ENCODE assay signal across 7 mouse cellular contexts in the genomic region with DNA sequence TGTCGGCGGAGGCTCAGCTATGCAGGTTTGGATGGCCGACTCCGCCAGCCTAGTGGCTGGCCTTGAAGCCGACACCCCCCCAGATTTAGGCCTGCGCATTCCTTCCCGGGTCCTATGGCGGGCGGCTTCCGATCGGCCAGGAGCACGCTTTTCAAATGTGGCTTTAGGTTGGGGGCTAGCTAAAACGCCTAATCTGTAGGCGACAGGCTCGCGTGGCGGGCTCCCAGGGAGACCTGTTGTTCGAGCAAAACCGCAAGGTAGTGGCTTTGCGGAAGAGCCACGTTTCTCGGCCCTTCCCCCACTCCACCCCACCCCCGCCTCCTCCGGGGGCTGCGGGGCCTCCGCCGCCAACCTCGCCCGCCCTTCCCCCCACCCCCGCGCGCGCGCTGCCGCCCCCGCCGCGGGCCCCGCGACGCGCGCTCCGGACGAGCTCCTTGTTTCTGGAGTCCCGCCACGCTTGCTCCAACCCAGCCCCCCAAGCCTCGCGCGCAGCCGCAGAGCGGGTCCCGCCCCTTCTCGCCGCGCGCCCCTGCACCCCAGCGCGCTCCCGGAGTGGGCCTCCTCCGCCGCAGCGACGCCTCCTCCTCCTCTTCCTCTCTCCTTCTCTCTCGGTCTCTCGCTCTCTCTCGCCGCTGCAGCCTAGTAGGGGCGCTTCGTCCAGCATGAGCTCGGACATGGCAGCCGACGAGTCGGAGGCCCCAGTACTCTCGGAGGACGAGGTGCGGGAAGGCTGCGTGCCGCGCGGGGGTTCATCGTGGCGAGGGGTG. TPM values are rescaled to one million over a fixed set of nuclear protein-coding genes. Genes with fewer than 3 reads are reported as not detected.
A peak's percentile ranks its signal among the peaks of the same experiment; 100 is the strongest.
DNase-seq lines count a peak whose midpoint lies in the region; ATAC-seq lines count a peak whose summit lies in the region.

A gene (plus strand): TSS at position 452 of the 767 bp plus-strand sequence.

- peak within 1 kb of the TSS; percentile 100 for H3K9ac ChIP-seq in embryonic facial prominence, embryonic 11.5 days (replicated peaks; ENCODE audit: low read length)
- H3K9ac ChIP-seq in midbrain, embryonic 13.5 days (replicated peaks): peak within 1 kb of the TSS; percentile 99

- peak within 1 kb of the TSS; percentile 99 for H3K4me3 ChIP-seq in embryonic facial prominence, embryonic 11.5 days (ENCODE audit: low read depth, low read length)
- H3K4me3 ChIP-seq in limb, embryonic 10.5 days: peak within 1 kb of the TSS; percentile 97
- peak within 1 kb of the TSS; percentile 97 for H3K4me3 ChIP-seq in midbrain, embryonic 13.5 days (replicated peaks)

- H3K27ac ChIP-seq in embryonic facial prominence, embryonic 11.5 days (replicated peaks; ENCODE audit: low read depth, low read length): peak within 1 kb of the TSS; percentile 100
- peak within 1 kb of the TSS; percentile 100 for H3K27ac ChIP-seq in limb, embryonic 10.5 days
- H3K27ac ChIP-seq in midbrain, embryonic 13.5 days: peak within 1 kb of the TSS; percentile 99

- DNase-seq in adrenal gland, postnatal 36 days: peak; percentile 98
- peak; percentile 96 for DNase-seq in embryonic facial prominence, embryonic 11.5 days (ENCODE audit: low spot score)
- peak; percentile 100 for DNase-seq in heart, adult 11 months
- peak; percentile 95 for DNase-seq in kidney, adult 18-20 months
- DNase-seq in limb, embryonic 10.5 days (ENCODE audit: low spot score): peak; percentile 98
- peak; percentile 75 for DNase-seq in spleen, adult 12 weeks (ENCODE audit: low spot score)

- peaks cover 3% of the 10 kb centered on the region for H3K36me3 ChIP-seq in embryonic facial prominence, embryonic 11.5 days (replicated peaks; ENCODE audit: control insufficient read depth, insufficient read depth, low read depth, low read length)
- peaks cover 36% of the 10 kb centered on the region for H3K36me3 ChIP-seq in limb, embryonic 10.5 days
- H3K36me3 ChIP-seq in midbrain, embryonic 13.5 days: peaks cover 17% of the 10 kb centered on the region

- H3K4me1 ChIP-seq in embryonic facial prominence, embryonic 11.5 days (ENCODE audit: control insufficient read depth, insufficient read depth, low read length): no peaks in the 10 kb centered on the region
- H3K4me1 ChIP-seq in limb, embryonic 10.5 days: peaks cover 38% of the 10 kb centered on the region
- peaks cover 44% of the 10 kb centered on the region for H3K4me1 ChIP-seq in midbrain, embryonic 13.5 days (replicated peaks)

- H3K9me3 ChIP-seq in embryonic facial prominence, embryonic 11.5 days (replicated peaks; ENCODE audit: control insufficient read depth, low read length): no peaks in the 10 kb centered on the region
- H3K9me3 ChIP-seq in limb, embryonic 10.5 days (replicated peaks): no peaks in the 10 kb centered on the region
- no peaks in the 10 kb centered on the region for H3K9me3 ChIP-seq in midbrain, embryonic 13.5 days

- peak; percentile 88 for ATAC-seq in embryonic facial prominence, embryonic 11.5 days (replicated peaks; ENCODE audit: insufficient number of reproducible peaks, low FRiP score, low TSS enrichment, low read depth)
- ATAC-seq in midbrain, embryonic 13.5 days: peak; percentile 90

- peak within 1 kb of the TSS; percentile 67 for H3K4me2 ChIP-seq in embryonic facial prominence, embryonic 11.5 days (ENCODE audit: low read depth, low read length)
- H3K4me2 ChIP-seq in midbrain, embryonic 13.5 days (replicated peaks): peak within 1 kb of the TSS; percentile 90

- no peaks in the 10 kb centered on the region for H3K27me3 ChIP-seq in embryonic facial prominence, embryonic 11.5 days (ENCODE audit: control insufficient read depth, insufficient read depth, low read length)
- no peaks in the 10 kb centered on the region for H3K27me3 ChIP-seq in limb, embryonic 10.5 days (ENCODE audit: low read depth, poor library complexity, severe bottlenecking)
- no peaks in the 10 kb centered on the region for H3K27me3 ChIP-seq in midbrain, embryonic 13.5 days

- under 1% methylated on average over 72 of the region's 83 CpGs for WGBS in embryonic facial prominence, embryonic 11.5 days
- WGBS in limb, embryonic 10.5 days: under 1% methylated on average over 76 of the region's 83 CpGs
- WGBS in midbrain, embryonic 13.5 days: under 1% methylated on average over 80 of the region's 83 CpGs

RNA-seq across cellular contexts. Expression of the gene that starts here (rescaled TPM):
- 100 to 1,000 TPM; 431 to 435 TPM for total RNA-seq in adrenal gland, postnatal 36 days (2021)
- 825 and 859 TPM in 2 replicates for polyA plus RNA-seq in embryonic facial prominence, embryonic 11.5 days (2014; fragmentation: Nextera tagmentation; extraction: Ambion mirVana)
- polyA plus RNA-seq in limb, embryonic 10.5 days (2016; fragmentation: Nextera tagmentation; extraction: Ambion mirVana): 565 and 690 TPM in 2 replicates
- 563 and 595 TPM in 2 replicates for polyA plus RNA-seq in midbrain, embryonic 13.5 days (2015; fragmentation: Nextera tagmentation; extraction: Ambion mirVana)

Comparison
In these comparisons a context has a peak if more than half of its experiments do, and no peak if none do; other contexts are left out.
1. Peak in every context shown above with its lines: DNase-seq, ATAC-seq, H3K4me3 ChIP-seq and H3K27ac ChIP-seq.